Mouse (Mus musculus): ENCODE measurements around the gene Wipf3.
A peak's percentile ranks its signal among the peaks of the same experiment; 100 is the strongest.

Wipf3 gene

GRCm38 (mm10) chr6:54429447-54430194 is at the start of gene Wipf3:
Wipf3 (plus strand) TSS chr6:54429603.
- peak; percentile 38 for DNase-seq

- DNase-seq: no peak
These were observed 46.8 kb upstream of the Wipf3 start for GRCm38 (mm10) chr6:54382636-54383035.

DNA sequence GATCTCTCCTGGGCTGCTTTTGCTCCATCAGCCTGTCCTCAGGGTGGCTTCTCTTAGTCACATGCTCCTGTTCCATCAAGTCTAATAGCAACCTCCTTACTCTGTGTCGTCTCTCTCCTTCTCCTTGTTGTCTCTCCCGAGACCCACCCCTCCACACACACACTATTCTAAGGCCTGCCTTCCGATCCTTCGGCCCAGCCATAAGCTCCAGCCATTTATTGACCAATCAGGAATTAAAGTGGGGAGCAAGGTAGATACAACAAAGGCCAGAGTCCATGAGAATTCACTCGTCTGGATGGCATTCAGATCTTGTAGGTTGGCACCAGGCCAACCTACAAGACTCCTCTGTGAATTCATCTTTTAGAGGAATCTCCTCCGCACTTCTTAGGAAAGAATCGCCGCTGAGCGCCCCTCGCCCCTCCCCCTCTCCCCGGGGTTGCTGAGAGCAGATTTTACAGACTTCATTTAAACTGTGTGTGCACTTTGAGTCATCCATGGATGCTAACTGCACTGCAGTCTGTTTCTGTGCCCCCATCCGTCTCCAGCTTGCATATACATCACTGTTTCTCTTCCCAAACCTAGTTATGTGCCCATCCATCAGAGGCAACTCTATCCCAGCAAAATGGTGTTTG is 45.4 kb upstream of the Wipf3 start:
- no peak for DNase-seq

DNA sequence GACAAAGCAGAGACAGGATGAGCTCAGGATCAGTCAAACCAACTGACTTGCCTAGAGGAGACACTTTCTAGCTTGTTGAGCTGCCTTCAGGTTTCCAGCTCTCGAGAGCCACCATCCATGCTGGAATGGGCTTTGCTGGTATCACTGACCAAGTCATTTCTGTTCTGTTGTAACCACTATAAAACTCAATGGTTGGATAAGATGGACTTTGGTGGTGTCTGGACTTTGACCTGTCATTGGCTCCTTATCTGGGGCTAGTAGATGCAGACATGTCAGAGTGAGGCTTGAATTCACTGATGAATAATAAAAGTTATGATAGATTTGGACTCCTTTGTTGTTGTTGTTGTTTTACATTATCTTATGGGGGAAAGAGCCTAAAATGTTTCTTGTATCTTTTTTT is 44.6 kb upstream of the Wipf3 start:
- DNase-seq: no peak

- peak; percentile 51 for DNase-seq
These were observed 43.0 kb upstream of the Wipf3 start for GRCm38 (mm10) chr6:54386429-54386828.

DNA sequence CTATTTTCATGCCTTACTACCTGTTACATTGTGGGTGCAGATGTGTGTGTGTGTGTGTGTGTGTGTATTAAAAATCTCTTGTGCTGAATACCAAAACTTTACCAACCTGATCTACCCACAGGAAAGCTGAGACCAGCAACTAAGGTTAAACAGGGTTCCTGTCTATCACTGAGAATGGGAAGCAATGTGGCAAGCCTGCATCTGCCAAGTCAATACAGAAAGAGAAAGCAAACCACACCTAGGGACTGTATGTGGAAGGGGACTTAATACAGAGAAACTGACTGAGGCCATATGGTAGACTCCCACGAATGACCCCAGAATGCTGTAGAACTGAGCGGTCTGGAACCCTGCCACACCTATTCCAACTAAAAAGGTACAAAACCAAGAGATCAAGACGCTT is 42.4 kb upstream of the Wipf3 start:
- no peak for DNase-seq

DNA sequence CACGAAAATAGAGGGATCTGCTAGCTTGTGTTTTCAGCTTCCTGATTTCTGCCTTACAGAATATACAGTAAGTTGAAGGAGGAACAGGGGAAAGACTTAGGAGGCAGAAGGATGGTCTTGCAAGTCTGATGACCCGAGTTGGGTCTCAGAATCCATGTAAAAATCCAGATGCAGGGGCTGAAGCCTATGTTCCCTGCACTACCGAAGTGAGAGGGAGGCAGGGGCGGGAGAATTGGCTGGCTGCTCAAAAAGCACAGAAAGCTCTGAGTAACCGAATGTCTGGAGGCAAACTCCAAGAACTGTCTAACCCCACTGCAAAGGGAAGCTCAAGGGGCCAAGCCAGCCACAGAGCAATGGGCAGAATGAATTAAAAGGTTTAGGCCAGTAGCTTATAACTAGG is 41.7 kb upstream of the Wipf3 start:
- no peak for DNase-seq

DNA sequence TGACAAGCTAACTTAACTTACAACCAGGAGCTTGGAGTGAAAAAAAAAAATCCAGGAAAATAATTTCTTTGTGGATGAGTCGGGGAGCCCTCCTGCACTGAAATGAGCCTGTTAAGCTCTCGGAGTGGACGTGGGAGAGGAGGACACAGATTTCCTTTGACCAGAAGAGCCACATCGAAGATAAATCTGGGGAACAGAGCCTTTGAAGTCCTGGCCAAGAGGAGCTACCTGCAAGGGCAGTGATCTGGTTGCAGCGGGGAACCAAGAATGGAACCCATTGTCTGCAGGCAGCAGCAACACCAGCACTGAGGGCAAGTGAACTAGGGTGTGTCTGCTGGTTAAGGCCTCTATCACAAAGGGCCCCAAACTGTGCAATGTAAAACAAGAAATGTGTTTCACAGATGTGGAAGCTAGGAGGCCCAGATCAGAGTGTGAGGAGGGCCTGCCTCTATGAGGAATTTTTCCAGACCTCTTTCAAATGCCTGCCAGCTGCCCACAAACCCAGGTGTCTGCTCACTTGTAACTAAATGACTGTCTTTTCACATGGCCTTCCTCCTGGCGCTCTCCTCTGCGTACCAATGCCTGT is 40.6 kb upstream of the Wipf3 start:
- DNase-seq: no peak

GRCm38 (mm10) chr6:54391765-54392164 is 37.6 kb upstream of the Wipf3 start:
- no peak for DNase-seq

DNA sequence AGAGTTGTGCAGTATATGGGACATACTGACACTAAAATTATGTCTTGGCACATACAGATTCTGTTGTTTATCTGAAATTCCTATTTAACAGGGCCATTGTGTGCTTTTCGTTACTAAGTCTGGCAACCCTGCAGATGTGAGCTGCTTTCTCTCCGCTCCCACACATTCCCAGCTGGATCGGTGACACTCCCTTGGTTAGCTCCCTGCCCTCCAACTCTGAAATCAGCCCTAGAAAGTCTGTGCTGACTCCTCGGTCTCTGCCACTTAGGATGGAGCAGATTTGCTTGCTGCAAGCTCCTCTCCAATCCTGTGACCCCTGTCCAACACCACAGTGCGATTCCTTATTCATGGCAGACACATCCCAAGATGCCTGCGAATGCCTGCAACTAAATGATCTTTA is 35.5 kb upstream of the Wipf3 start:
- no peak for DNase-seq

DNA sequence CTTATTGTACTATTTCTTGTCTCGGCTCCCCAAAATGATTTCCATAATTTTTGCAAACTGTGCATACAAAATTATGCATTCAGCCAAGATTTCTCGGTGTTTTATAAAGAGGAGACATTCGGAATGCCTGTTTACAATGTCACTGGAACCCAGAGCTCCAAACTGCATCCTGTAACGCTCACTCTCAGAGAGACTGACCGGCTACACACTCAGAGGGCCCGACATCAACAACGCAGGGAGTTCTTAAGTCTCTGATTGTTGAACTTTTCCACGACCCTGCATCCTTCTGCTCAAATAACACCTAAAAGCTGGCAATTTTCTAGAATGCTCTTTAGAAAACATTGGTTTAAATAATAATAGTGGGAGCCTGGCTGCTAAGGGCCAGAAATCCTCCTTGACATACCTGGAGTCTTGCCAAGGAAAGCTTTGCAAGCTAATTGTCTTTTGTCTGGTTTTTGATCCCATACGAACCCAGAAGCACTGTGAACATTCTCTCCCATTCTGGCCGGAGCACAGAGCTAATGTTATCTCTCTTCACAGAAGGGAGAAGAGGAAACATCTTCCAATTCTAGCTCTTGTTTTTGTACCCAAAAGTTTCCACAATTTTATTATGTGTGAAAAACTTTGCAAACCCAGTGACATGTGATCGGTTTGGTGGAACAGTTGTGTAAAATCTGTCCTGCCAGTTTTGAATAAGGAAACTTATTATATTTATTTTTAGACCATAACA is 30.0 kb upstream of the Wipf3 start:
- no peak for DNase-seq

DNA sequence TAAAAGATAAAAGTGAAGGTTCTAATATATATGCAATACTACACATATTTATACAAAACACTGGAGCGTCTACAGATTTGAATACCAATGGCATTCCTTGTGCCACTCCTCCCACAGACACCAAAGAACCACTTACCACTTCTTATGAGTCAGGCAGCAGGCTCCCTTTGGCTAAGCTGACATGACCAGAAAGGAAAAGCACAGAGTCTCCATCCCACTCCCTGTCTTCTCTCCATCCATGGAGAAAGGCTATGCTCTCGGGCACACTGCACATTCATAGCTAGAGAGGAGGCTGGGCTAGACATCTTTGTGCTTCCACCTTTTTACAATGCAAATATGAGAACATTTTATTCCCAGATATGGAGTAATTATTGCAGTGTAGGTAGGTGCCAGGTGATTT is 27.9 kb upstream of the Wipf3 start:
- no peak for DNase-seq

- no peak for DNase-seq
These were observed 24.5 kb upstream of the Wipf3 start for GRCm38 (mm10) chr6:54404916-54405315.

DNA sequence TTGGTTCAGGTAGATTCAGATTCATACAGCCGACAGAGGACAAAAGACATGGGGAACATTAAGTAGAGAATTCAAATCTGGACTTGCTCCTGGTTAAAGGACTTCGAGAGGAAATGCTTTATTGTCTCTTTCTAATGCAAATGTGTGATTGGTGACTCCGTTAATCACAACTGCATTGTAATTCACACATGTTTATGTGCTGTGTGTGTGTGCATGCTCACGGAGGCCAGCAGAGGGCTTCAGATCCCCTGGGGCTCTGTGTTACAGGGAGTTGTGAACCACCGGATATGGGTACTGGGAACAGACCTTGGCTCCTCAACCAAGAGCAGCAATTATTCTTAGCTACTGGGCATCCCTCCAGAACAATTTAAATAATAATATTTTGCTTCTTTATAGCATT is 23.3 kb upstream of the Wipf3 start:
- no peak for DNase-seq

DNA sequence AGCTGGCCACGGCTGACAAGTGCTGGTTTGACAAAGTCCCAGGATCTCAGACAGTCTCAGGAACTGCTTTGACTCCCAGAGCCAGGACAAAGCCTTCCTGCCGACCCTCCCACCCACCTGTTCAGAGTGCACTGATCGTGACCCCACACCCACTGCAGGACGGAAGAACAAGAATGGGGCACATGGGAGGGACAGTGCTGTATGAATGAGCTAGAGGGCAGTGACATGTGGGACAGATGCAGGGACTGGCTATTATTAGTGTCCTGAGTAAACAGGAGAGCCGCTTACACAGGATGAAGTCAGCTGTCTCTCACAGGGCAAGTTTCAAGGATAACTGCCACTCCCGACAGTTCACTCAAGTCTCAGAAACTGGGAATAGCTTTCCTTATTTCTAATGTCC is 20.1 kb upstream of the Wipf3 start:
- no peak for DNase-seq

GRCm38 (mm10) chr6:54410451-54410850 is 19.0 kb upstream of the Wipf3 start:
- DNase-seq: no peak

DNA sequence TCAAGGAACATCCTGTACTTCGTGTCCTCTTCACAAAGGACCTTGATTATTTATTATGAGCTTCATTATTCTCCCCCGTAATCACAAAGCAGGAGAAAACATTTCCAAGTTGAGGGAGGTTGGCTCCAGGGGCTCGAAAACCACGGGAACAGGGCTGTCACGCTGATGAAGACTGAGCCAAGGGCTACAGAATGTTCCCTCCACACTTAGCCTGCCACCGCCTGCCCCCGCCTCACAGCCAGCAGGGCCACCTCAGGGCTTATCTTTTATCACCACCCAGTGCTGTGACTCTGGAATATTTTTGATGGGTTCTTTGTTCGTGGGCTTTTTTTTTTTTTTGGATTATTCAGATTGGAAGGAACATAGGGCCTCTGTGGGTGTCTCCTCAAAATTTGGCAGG is 17.8 kb upstream of the Wipf3 start:
- DNase-seq: no peak

GRCm38 (mm10) chr6:54412879-54413278 is 16.5 kb upstream of the Wipf3 start:
- no peak for DNase-seq

- no peak for DNase-seq
These were observed 4.2 kb upstream of the Wipf3 start for GRCm38 (mm10) chr6:54425230-54425629.

GRCm38 (mm10) chr6:54428850-54429446 is 455 bp upstream of the Wipf3 start:
- no peak for DNase-seq

GRCm38 (mm10) chr6:54430221-54430620 is 818 bp downstream of the Wipf3 start:
- no peak for DNase-seq

- DNase-seq: peak; percentile 94
These were observed 2.4 kb downstream of the Wipf3 start for GRCm38 (mm10) chr6:54431761-54432160.

DNA sequence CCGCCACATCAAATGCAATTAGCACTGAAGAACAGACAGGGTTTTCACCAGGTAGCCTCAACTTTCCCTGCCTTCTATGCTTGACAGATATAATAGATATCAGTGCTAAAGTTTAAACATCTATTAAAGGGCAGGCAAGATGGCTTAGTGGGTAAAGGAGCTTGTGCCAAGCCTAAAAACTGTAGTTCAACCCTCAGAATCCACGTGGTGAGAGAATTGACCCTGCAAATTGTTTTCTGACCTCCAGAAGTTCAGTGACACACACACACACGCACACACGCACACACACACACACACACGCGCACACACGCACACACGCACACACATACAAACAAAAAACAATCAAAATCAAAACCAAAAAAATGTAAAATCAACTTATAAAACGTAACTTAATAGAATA is 2.8 kb downstream of the Wipf3 start:
- no peak for DNase-seq
